Mouse (Mus musculus) heart, embryonic 15.5 days (tissue): ENCODE data around the gene Dnlz. TPM values are rescaled to one million over a fixed set of nuclear protein-coding genes. Genes with fewer than 3 reads are reported as not detected.

Experiments used
- polyA plus RNA-seq: library from polyadenylated mRNA; unstranded; fragments of >200 nt; fragmentation: Nextera tagmentation; extraction: Ambion mirVana; gene quantifications from 2 replicates; pipeline ENCODE4 v1.2.1, GENCODE M21; 2015

Dnlz gene
- polyA plus RNA-seq, 1 experiment from 2014 or later, result 22.1 TPM

Other genes starting within 250 kb of the Dnlz start
- gene Nacc2, start 228.9 kb downstream of the Dnlz start, polyA plus RNA-seq, result 5.2 and 8.0 TPM in 2 replicates
- not detected in 2 replicates for gene Lhx3, start 143.8 kb downstream of the Dnlz start, polyA plus RNA-seq
- gene Qsox2, start 114.6 kb downstream of the Dnlz start, polyA plus RNA-seq, result 8.8 and 14.3 TPM in 2 replicates
- 0.08 and 0.15 TPM in 2 replicates for gene Ccdc187, start 57.6 kb downstream of the Dnlz start, polyA plus RNA-seq
- gene Gpsm1, start 36.6 kb downstream of the Dnlz start, polyA plus RNA-seq, result 64.4 and 71.6 TPM in 2 replicates
- gene Card9, start 8.8 kb upstream of the Dnlz start, polyA plus RNA-seq, result 0.60 and 1.7 TPM in 2 replicates
- 16.8 and 19.6 TPM in 2 replicates for gene Snapc4, start 28.5 kb upstream of the Dnlz start, polyA plus RNA-seq
- 72.3 and 82.9 TPM in 2 replicates for gene Entr1, start 37.2 kb upstream of the Dnlz start, polyA plus RNA-seq
- gene Pmpca, start 37.2 kb upstream of the Dnlz start, polyA plus RNA-seq, result 103 and 111 TPM in 2 replicates
- 14.3 and 16.7 TPM in 2 replicates for gene Inpp5e, start 57.1 kb upstream of the Dnlz start, polyA plus RNA-seq
- gene Sec16a, start 93.1 kb upstream of the Dnlz start, polyA plus RNA-seq, result 10.5 and 14.5 TPM in 2 replicates
- gene Notch1, start 164.6 kb upstream of the Dnlz start, polyA plus RNA-seq, result 10.8 and 24.2 TPM in 2 replicates
- gene Egfl7, start 227.9 kb upstream of the Dnlz start, polyA plus RNA-seq, result 159 and 197 TPM in 2 replicates
- gene Gm20532, start 234.5 kb upstream of the Dnlz start, polyA plus RNA-seq, result not detected in 2 replicates